Mouse (Mus musculus) midbrain, postnatal 0 days (tissue): ENCODE data around the gene Dlgap1. TPM values are rescaled to one million over a fixed set of nuclear protein-coding genes. Genes with fewer than 3 reads are reported as not detected.

Experiments
- ATAC-seq: fragments of 200-750 bp; cut with Nextera tagmentation; 2 replicates; pipeline ENCODE4 v1.8.0; 2017; ENCODE audit warnings: moderate number of reproducible peaks, mild to moderate bottlenecking, moderate TSS enrichment, moderate library complexity; ENCODE audit not compliant: low FRiP score
- DNase-seq: peaks from one replicate; pipeline ENCODE4 v3.0.0-alpha.2; 2015; ENCODE audit warnings: low spot score
- H3K27ac ChIP-seq: fragments of 300-500 bp; sonication (generic); 2 replicates; pipeline ENCODE4 v1.5.1; 2014; ENCODE audit warnings: low read depth, mild to moderate bottlenecking, low read length, mixed read lengths
- H3K27me3 ChIP-seq: fragments of 300-500 bp; sonication (generic); 2 replicates; pipeline ENCODE4 v1.6.1; 2014; ENCODE audit warnings: low read length, control low read depth, mixed read lengths; ENCODE audit not compliant: insufficient read depth
- H3K36me3 ChIP-seq: fragments of 300-500 bp; sonication (generic); 2 replicates; pipeline ENCODE4 v1.6.1; 2014; ENCODE audit warnings: low read length, control low read depth, mixed read lengths; ENCODE audit not compliant: insufficient read depth
- H3K4me1 ChIP-seq: fragments of 300-500 bp; sonication (generic); 2 replicates; pipeline ENCODE4 v1.6.1; 2014; ENCODE audit warnings: mild to moderate bottlenecking, control low read depth, antibody characterized with exemption, low read length, mixed read lengths; ENCODE audit not compliant: insufficient read depth
- H3K4me2 ChIP-seq: fragments of 300-500 bp; sonication (generic); 2 replicates; pipeline ENCODE4 v1.6.1; 2014; ENCODE audit warnings: low read depth, mild to moderate bottlenecking, low read length, mixed read lengths; ENCODE audit not compliant: poor library complexity, severe bottlenecking
- H3K4me3 ChIP-seq: fragments of 300-500 bp; sonication (generic); 2 replicates; pipeline ENCODE4 v1.5.1; 2014; ENCODE audit warnings: low read depth, mild to moderate bottlenecking, low read length, moderate library complexity
- H3K9ac ChIP-seq: fragments of 300-500 bp; sonication (generic); replicated peaks from 2 replicates; pipeline ENCODE4 v1.6.1; 2014; ENCODE audit warnings: mild to moderate bottlenecking, low read length, moderate library complexity, mixed read lengths; ENCODE audit not compliant: poor library complexity, severe bottlenecking
- H3K9me3 ChIP-seq: fragments of 300-500 bp; sonication (generic); 2 replicates; pipeline ENCODE4 v1.6.1; 2016; ENCODE audit warnings: low read length, control low read depth
- CTCF ChIP-seq: IDR thresholded peaks from 2 replicates; pipeline ENCODE4 v1.5.1; 2016; ENCODE audit warnings: antibody characterized with exemption, mild to moderate bottlenecking
- WGBS: fragments of 180-500 bp; shearing (Covaris S2); extraction: QIAGEN DNeasy Blood & Tissue Kit; methylation state at CpG from one replicate; pipeline ENCODE4 v1.1.7; 2014; 5-methylcytosine and 5-hydroxymethylcytosine counted together
- polyA plus RNA-seq: library from polyadenylated mRNA; unstranded; fragments of >200 nt; fragmentation: Nextera tagmentation; extraction: Ambion mirVana; gene quantifications from 2 replicates; pipeline ENCODE4 v1.2.1, GENCODE M21; 2015
- total RNA-seq: library from RNA; depleted of rRNA; stranded (reverse); fragments of >200 nt; gene quantifications from 2 replicates; pipeline ENCODE4 v1.2.3, GENCODE M21; 2014

The Dlgap1 gene
- total and polyA plus RNA-seq, 2 experiments from 2014 or later, result 34.9 to 84.8 TPM

DNA sequence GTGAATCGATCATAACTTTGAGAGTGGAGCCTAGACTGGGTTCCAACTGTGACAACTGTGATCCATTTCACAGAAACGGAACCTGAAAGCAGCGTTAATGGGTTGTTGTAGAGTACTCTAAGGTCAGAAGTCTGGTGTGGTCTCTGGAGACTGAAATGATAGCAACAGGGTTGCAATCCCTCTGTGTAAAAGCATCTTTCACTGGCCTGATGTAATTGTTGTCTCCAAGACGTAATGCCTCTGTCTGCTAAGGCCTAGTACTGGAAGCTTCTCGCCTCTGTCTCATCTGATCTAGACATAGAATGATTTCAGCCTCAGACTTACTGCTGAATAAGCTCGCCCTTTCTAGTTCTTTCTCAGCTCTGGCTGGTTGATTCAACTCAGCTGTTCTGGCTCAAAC lies 721.3 kb downstream of the Dlgap1 start:
- no peak for ATAC-seq
- no peaks in the 10 kb centered on the region for H3K4me1 ChIP-seq
- no peak for DNase-seq
- no peak overlapping the region for H3K4me3 ChIP-seq
- H3K4me2 ChIP-seq, result no peak overlapping the region
- no peaks in the 10 kb centered on the region for H3K36me3 ChIP-seq
- no peak overlapping the region for H3K27ac ChIP-seq
- TF ChIP-seq CTCF, result no peak
- H3K9ac ChIP-seq, result no peak overlapping the region
- WGBS, result 91% methylated on average over 6 of the region's 6 CpGs
- no peaks in the 10 kb centered on the region for H3K27me3 ChIP-seq
- H3K9me3 ChIP-seq, result no peaks in the 10 kb centered on the region

DNA sequence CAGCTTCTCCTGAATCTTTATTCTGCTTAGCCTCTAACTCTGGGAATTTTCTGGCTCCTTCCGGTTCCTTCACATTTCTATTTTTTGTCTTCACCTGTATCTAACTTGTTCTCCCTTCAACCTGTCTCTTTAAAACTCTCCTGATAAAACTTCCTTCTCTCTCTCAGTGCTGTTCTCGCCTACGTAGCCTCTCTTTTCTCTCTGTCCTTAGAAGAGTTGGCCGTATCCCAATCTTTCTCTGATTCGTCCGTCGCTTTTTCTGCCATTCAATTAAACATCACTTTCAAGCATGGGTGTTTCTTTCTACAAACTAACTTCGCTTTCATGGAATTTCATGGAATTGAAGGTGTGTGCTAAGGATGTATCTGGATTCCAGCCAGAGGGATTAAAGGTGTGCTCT lies 721.7 kb downstream of the Dlgap1 start:
- H3K36me3 ChIP-seq, result no peaks in the 10 kb centered on the region
- no peaks in the 10 kb centered on the region for H3K9me3 ChIP-seq
- DNase-seq (no peak), ATAC-seq (no peak)
- H3K27ac ChIP-seq, result no peak overlapping the region
- H3K4me3 ChIP-seq, result no peak overlapping the region
- H3K4me2 ChIP-seq, result no peak overlapping the region
- no peak overlapping the region for H3K9ac ChIP-seq
- 89% methylated on average over 8 of the region's 8 CpGs for WGBS
- no peaks in the 10 kb centered on the region for H3K27me3 ChIP-seq
- H3K4me1 ChIP-seq, result no peaks in the 10 kb centered on the region
- TF ChIP-seq CTCF, result no peak

DNA sequence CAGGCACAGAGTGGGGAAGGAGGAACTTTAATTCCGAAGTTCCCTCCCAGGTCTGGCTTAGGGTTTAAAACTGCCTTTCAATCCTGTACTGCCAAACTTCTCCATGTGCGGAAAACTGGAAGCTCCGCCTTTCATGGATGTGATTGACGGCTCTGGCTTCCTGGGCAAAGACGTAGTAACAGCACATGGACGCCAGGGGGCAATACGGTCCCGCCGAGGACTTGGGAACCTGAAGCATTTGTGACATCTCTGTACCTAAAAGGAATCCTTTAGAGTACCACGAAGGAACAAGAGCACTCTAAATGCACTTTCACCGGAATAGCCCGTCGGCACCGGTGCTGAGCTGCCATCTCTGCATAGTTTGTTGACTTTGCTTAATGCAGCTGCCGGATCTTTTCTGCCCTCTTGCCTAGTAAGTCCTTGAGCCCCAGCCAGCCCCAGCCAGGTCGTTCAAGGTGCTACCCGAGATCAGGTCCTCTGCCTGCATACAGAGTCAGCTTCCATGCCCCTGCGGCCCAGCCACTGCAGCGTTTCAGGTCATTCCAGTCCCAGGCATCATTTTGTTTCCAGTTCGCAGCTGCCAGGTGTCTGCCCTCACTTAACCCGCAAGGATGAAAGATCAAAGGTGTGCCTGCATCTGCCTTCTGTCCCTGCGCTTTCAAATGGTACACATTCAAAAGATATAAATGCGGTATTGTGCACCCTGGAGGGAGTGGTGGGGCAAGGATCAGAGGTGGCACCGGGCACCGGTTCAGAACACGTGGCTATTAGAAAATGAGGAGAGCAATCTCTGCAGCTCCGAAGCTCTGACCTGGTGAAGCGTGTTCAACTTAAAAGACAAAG lies 738.3 kb downstream of the Dlgap1 start:
- Histone ChIP-seq H3K4me2 (peak overlapping the region; percentile 52), H3K4me3 (peak overlapping the region; percentile 27), H3K36me3 (no peaks in the 10 kb centered on the region), H3K9me3 (no peaks in the 10 kb centered on the region), H3K27ac (no peak overlapping the region), H3K9ac (no peak overlapping the region), H3K27me3 (no peaks in the 10 kb centered on the region), H3K4me1 (no peaks in the 10 kb centered on the region)
- ATAC-seq, result peak; percentile 75
- TF ChIP-seq CTCF, result peak; percentile 96
- DNase-seq, result peak; percentile 81
- WGBS, result 4% methylated on average over 28 of the region's 28 CpGs

DNA sequence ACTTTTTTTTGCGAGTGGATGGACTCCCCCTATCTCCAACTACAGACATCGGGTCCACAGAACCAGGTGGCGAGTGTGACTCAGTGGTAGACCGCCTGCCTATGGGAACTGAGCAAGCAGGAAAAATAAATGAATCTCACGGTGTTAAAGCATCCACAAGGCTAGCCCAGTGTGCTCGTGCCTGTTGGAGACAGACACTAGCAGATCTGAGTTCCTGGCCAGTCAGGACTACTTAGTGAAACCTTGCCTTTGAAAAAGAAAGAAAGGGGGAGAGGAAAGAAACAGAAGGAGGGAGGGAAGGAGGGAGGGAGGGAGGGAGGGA lies 738.9 kb downstream of the Dlgap1 start:
- TF ChIP-seq CTCF, result no peak; the same call in 1 of the 2 replicates
- DNase-seq, result no peak
- H3K4me2 ChIP-seq, result peak overlapping the region; percentile 52; the same call in 1 of the 2 replicates
- H3K4me3 ChIP-seq, result 0 out of 2 replicates have a peak overlapping the region, but pooled peaks have one; percentile 27
- WGBS, result 33% methylated on average over 6 of the region's 6 CpGs
- no peak for ATAC-seq
- no peaks in the 10 kb centered on the region for H3K36me3 ChIP-seq
- no peak overlapping the region for H3K9ac ChIP-seq
- no peaks in the 10 kb centered on the region for H3K27me3 ChIP-seq
- no peaks in the 10 kb centered on the region for H3K9me3 ChIP-seq
- no peak overlapping the region for H3K27ac ChIP-seq
- H3K4me1 ChIP-seq, result no peaks in the 10 kb centered on the region

DNA sequence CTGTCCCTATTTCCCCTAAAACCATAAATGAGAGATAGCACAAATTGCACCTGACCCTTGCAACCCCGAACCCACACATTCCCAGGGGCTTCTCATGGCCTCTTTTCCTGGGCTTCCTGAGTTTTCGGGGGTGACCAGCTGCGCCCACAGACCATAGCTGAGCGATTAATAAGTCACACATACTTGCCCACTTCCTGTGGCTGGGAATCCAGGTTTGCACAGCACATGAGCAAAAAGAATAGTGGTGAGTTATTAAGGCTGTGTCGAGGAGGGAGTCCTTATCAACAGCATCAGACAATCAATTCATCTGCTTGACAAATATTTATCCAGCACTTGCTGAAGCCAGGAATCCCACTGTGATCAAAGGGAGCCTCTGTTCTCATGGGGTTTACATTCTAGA lies 740.7 kb downstream of the Dlgap1 start:
- WGBS, result 68% methylated on average over 5 of the region's 5 CpGs
- no peak for ATAC-seq
- no peak overlapping the region for H3K9ac ChIP-seq
- DNase-seq, result no peak
- no peak for TF ChIP-seq CTCF
- no peaks in the 10 kb centered on the region for H3K9me3 ChIP-seq
- no peak overlapping the region for H3K4me2 ChIP-seq
- H3K36me3 ChIP-seq, result no peaks in the 10 kb centered on the region
- H3K4me3 ChIP-seq, result no peak overlapping the region
- H3K27me3 ChIP-seq, result no peaks in the 10 kb centered on the region
- no peak overlapping the region for H3K27ac ChIP-seq
- H3K4me1 ChIP-seq, result no peaks in the 10 kb centered on the region

DNA sequence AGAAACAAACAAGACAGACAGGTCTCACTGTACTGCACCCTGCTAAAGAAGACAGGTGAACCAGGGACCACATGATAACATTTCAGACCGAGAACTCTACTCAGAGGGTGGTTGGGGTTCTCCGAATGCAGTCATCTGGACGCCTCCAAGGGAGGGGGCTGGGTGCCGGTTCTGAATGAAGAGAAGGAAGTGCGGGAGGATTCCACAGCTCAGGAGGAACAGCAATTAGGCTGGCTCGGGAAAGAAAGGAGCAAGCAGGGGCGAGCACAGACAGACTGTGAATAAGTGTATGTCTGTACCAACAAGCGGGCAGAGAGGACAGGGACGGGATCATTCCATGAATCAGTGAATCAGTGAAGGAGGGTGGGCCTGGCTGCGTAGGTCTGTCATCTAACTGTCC lies 744.6 kb downstream of the Dlgap1 start:
- no peaks in the 10 kb centered on the region for H3K4me1 ChIP-seq
- TF ChIP-seq CTCF, result no peak
- H3K4me2 ChIP-seq, result no peak overlapping the region
- 65% methylated on average over 10 of the region's 10 CpGs for WGBS
- H3K27ac ChIP-seq, result no peak overlapping the region
- H3K9ac ChIP-seq, result no peak overlapping the region
- H3K27me3 ChIP-seq, result no peaks in the 10 kb centered on the region
- H3K9me3 ChIP-seq, result no peaks in the 10 kb centered on the region
- DNase-seq (no peak), ATAC-seq (no peak)
- no peaks in the 10 kb centered on the region for H3K36me3 ChIP-seq
- H3K4me3 ChIP-seq, result no peak overlapping the region
